Mouse (Mus musculus) ovary, adult 10 weeks (tissue): ENCODE data around the gene Golgb1. TPM values are rescaled to one million over a fixed set of nuclear protein-coding genes. Genes with fewer than 3 reads are reported as not detected.

Experiments
- polyA plus RNA-seq: library from polyadenylated mRNA; stranded (reverse); fragments of 350-450 nt; fragmentation: Illumina TruSeq; extraction: RNeasy Lipid Tissue Mini Kit (QIAGEN cat#74804); gene quantifications from one replicate; pipeline ENCODE4 v1.2.3, GENCODE M21; 2014

Golgb1 gene
- 43.7 TPM for polyA plus RNA-seq

GRCm38 (mm10) chr16:36874583-36875275, at the start of gene Golgb1, which contains the start of gene Eaf2:
Gene Golgb1 (plus strand): TSS chr16:36875140.
Gene Eaf2 (minus strand): TSS chr16:36875003.

GRCm38 (mm10) chr16:36828054-36828786, 46.7 kb upstream of the Golgb1 start, which contains the start of gene Iqcb1:
Gene Iqcb1 (plus strand): TSS chr16:36828385.

GRCm38 (mm10) chr16:36934841-36935620, 60.1 kb downstream of the Golgb1 start, which contains the start of gene Hcls1:
Gene Hcls1 (plus strand): TSS chr16:36934983.

Other genes with a start within 250 kb of the Golgb1 start
- gene Cd86, start 209.1 kb upstream of the Golgb1 start, polyA plus RNA-seq, result 6.7 TPM
- 4.7 TPM for gene Ildr1, start 181.2 kb upstream of the Golgb1 start, polyA plus RNA-seq
- gene Slc15a2, start 90.2 kb upstream of the Golgb1 start, polyA plus RNA-seq, result 18.3 TPM
- gene Iqcb1, start 46.8 kb upstream of the Golgb1 start, polyA plus RNA-seq, result 86.2 TPM
- 1.1 TPM for gene Eaf2, start 137 bp upstream of the Golgb1 start, polyA plus RNA-seq
- 0.74 TPM for gene Hcls1, start 59.8 kb downstream of the Golgb1 start, polyA plus RNA-seq
- 1.2 TPM for gene Fbxo40, start 115.3 kb downstream of the Golgb1 start, polyA plus RNA-seq
- gene Polq, start 136.6 kb downstream of the Golgb1 start, polyA plus RNA-seq, result 4.7 TPM